Mouse (Mus musculus): ENCODE measurements around the gene Rtl9.

Gene Rtl9

DNA sequence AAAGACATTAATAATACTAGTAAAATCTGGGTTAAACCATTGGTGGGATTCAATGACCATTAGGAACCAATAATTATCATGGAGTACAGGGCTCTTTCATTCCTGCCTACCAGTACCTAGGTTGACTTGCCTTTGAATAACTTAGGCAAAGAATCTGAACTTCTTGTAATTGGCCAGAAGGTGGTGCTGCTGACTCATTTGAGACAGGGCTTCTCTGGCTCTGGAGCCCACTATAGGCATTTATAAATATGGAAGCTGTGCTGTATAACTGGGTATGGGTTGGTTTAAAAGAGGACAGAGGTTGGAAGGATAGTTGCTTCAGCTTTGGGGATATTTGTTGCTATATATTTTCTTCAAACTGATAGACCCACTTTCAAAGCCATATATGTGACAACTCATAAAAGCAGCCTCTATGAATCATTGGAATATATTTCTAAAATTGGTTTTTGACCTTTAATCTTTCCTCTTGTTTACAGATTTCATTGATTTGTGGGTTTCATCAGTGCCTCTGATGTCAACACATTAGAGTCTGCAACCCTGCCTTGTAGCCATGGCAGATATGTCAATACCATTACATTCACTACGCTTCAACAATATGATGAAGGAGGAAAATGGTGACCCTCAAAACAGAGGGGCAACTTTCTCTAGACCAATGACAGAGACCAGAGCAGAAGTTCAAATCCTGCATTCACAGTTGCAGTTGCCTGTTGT, at the start of gene Rtl9:
Gene Rtl9, plus strand, starts transcription at position 551 of the 711 bp plus-strand sequence.
- peak; percentile 33 to 53 for DNase-seq (ENCODE audit: low spot score in 2 of 2)

DNA sequence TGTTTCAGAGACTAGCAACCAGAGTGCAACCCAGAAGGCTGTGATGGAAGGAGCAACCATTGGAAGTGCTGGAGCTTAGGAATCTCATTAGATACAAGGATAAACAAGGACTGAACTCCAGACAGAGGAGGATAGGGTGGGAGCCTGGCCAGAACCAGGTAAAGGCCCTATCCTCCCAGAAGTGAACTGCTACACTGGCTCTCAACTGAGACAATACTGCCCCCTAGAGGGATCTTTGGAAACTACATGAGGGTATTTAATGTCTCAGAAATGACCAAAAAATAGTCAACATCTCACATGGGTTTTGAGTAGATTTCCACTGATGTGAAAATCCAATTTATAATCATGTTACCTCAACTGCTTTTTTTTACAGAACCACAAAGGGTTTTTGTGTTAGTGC, 47.9 kb upstream of the Rtl9 start:
- no peak for DNase-seq (ENCODE audit: low spot score in 2 of 2)

GRCm38 (mm10) chrX:143051921-143052320, 47.5 kb upstream of the Rtl9 start:
- no peak for DNase-seq (ENCODE audit: low spot score in 2 of 2)

- DNase-seq (ENCODE audit: low spot score in 2 of 2): peak; percentile 70 to 84
These were observed 40.6 kb upstream of the Rtl9 start for GRCm38 (mm10) chrX:143058829-143059228.

DNA sequence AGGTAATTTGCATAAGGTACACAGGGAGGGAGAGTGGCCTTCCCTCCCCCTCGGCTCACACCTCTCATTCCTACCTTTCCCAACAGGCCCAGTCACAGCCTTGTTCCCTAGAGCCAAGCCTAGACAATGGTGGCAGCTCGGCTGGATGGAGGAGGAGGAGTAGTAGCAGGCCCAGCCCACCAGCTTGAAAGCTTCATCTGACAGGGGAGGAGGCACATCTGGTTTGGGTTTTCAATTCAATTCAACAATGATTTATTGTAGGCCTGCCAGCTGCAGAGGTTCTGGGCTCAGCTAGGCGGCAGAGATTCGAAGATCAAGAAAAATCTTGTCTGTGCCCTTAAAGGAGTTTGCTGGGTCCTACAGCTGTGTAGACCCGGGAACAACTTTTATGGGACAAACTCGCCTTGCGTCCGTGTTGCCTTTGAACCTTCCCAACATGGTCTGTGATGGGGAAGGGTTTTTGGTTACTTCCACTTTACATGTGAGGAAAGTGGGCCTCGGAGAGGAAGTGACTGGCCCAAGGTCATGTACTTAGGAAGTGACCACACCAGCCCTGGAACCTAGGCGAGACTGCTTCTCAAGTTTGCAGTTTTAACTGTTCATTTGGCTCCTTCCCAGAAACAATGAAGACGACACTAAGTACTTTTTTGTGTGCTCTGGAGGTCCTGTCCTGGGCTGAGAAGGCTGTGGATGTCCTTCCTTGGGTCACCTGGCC, 36.6 kb upstream of the Rtl9 start:
- DNase-seq (ENCODE audit: low spot score in 2 of 2): no peak

DNA sequence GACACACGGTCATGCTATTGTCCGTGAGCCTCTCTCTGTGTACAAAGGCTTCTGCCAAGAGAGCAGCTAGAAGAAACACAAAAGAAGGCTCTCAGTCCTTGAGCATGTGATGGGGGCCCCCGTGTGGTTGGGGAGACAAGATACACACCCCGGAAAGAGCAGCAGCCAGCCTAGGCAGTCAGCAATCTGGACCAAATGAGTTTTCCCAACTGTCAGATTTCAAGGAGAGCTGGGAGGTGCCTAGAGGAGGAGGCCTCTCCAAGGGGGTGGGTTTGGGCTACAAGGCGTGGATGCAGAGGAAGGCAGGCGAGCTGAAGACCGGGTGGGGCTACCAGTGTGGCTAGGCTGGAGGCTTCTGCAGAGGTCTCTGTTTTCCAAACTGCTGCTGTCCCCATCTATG, 35.6 kb upstream of the Rtl9 start:
- DNase-seq (ENCODE audit: low spot score in 2 of 2): peak in 1 of 2 experiments; percentile 34

DNA sequence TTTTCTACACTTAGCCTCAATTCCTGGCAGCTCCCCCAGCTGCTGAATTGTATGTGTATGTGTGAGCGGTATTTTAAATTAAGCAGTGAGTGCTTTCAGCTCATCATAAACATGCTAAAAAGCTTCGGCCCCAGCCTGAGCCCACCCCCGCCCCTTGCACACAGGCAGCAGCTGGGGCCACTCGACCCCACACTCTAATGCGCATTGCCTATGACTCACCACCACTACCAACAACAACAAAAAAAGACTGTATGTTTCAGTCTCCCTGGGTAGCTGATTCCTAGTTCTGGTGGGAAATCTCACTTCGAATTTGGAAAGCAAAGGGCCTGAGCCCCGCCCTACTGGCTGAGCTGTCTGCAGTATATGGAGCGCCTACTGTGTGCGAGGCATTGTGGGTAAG, 35.1 kb upstream of the Rtl9 start:
- no peak for DNase-seq (ENCODE audit: low spot score in 2 of 2)

DNA sequence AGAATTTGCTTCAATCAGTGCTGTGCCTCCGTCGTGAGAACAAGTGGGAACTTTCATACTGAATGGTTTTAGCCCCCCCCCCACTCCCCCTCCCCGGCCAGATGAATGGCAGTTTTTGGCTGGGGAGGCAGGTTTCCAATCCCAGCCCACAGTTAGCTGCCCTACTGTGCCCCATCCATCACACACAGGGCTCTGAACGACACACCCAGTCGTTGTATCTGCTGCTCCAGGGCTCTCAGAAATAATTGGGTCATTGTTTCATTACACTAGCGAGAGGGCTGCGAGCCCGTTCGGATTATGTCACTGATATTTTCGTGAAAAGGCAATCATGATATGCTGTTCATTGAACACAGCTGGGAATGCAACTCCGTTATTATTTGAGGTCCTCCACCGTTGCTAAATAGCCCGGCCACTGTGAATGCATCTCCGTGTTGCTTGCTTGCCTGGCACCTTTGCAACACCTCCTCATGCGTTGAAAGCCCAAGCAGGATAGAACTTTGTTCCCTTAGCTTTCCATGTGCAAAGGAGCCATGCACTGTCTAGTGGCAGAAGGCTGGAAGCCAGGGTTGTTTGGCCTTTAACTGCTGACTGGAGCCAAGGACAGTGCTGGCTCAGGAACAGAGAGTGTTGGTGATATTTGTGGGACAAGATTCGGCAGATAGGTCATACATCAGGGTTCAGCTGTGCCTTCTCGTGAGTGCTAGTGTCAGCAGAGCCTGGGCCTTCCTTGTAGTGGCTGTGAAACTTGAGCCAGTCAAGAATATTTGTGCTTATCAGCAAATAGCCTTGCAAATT, 32.9 kb upstream of the Rtl9 start:
- no peak for DNase-seq (ENCODE audit: low spot score in 2 of 2)

- DNase-seq (ENCODE audit: low spot score in 2 of 2): no peak
These were observed 32.3 kb upstream of the Rtl9 start for GRCm38 (mm10) chrX:143067115-143067514.

DNA sequence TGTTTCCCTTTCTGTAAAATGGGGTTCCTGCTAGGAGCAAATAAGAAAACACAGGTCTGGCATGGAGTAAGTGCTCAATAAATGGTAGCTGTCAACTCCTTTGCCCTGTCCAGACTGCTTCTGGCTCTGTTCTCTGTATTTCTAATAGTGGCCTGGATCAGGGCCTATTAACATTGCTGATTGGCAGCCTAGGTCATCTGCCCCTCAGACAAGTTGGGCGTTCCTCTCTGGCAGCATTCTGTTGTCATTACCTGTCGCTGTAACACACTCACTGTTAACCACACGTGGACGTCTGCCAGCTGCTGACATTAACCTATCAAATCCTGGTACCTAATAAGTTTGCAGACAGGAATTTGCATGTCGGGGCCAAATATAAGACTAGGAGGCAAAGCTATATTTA, 31.8 kb upstream of the Rtl9 start:
- DNase-seq (ENCODE audit: low spot score in 2 of 2): no peak

GRCm38 (mm10) chrX:143080458-143081336, 18.7 kb upstream of the Rtl9 start:
- DNase-seq (ENCODE audit: low spot score in 2 of 2): no peak

DNA sequence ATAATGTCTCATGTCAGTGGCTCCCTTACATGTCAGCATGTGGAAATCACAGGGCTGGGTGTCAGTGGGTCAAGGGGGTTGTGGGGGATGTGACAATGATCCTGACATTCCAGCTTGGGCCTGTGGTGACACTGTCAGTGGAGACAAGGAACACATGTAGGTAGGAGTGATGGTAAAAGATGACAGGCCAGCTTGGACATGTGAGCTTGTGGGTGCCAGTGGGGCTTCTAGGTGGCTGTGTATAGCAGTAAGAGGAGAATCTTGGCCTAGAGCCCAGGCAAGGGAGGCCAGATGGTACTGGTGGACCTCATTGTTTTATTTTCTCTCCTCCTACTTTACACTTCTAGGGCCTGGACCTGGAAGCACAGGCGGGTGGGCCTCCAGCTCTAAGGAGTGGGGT, 16.7 kb upstream of the Rtl9 start:
- DNase-seq (ENCODE audit: low spot score in 2 of 2): no peak

- DNase-seq (ENCODE audit: low spot score in 2 of 2): no peak
These were observed 11.2 kb upstream of the Rtl9 start for GRCm38 (mm10) chrX:143088225-143088624.

GRCm38 (mm10) chrX:143090904-143091588, 8.3 kb upstream of the Rtl9 start:
- no peak for DNase-seq (ENCODE audit: low spot score in 2 of 2)

- no peak for DNase-seq (ENCODE audit: low spot score in 2 of 2)
These were observed 1.8 kb upstream of the Rtl9 start for GRCm38 (mm10) chrX:143097551-143097950.

- DNase-seq (ENCODE audit: low spot score in 2 of 2): no peak
These were observed 3.8 kb downstream of the Rtl9 start for GRCm38 (mm10) chrX:143103146-143103545.

DNA sequence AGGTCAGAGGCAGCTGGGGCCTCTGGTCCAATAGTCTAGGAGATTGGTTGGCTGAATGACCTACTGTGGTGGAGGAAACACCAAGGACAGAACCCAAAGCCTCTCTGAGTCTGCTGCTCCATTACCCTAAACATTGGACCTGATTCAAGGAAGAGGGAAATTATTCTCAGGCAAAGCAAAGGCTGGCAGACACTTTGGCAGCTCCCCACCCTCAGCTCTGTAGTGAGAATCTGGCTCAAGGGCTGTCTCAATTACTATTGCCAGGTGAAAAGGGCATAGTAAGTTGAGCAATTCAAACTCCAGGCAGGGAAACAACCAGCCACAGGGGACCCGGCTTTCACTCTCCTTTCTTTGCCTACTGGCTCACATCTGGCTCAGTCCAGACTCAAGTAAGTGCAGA, 6.5 kb downstream of the Rtl9 start:
- DNase-seq (ENCODE audit: low spot score in 2 of 2): no peak

DNA sequence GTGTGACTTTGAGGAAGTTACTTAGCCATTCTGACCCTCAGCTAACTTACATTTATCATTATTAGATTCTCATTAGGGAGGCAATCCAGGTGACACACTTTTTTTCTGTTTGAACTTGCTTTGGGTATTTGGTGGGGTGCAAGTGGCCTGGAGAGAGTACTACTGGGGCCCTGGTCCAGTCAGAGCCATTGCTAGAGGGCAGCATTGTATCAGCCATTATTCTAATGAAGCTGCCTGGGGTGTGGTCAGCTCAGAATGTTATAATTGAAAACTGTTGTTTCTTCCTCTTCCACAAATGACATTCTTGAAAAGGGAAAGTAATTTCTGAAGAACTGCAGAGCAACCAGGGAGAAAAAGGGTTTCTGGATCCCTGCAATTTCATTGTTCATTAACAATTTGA, 13.2 kb downstream of the Rtl9 start:
- no peak for DNase-seq (ENCODE audit: low spot score in 2 of 2)
